Mouse (Mus musculus) CH12.LX (cell line): ENCODE measurements at regions not wholly inside any gene's neighbourhood (a gene's known extent, or its start where the extent isn't known, plus 50 kb on each side); places are given as distances from the start of the nearest gene placed in this dataset.

Experiments
- CTCF ChIP-seq, 2 experiments: IDR thresholded peaks in 1 of 2; conservative IDR thresholded peaks in 1 of 2; 2 replicates each; pipeline ENCODE4 v1.5.1; 2011 to 2012; ENCODE audit warnings: low read depth in 2 of 2, low read length in 2 of 2, improper control_type of control experiment in 1 of 2, inconsistent platforms in 1 of 2, mild to moderate bottlenecking in 1 of 2, moderate library complexity in 1 of 2
- EP300 ChIP-seq: IDR thresholded peaks from 2 replicates; pipeline ENCODE4 v1.6.1; 2011; ENCODE audit warnings: low read length, improper control_type of control experiment
- MAX ChIP-seq: IDR thresholded peaks from 2 replicates; pipeline ENCODE4 v1.6.1; 2011; ENCODE audit warnings: low read length, improper control_type of control experiment
- NELFE ChIP-seq: IDR thresholded peaks from 2 replicates; pipeline ENCODE4 v1.6.1; 2011; ENCODE audit warnings: low read depth, low read length, improper control_type of control experiment
- POLR2A ChIP-seq: IDR thresholded peaks from 2 replicates; pipeline ENCODE4 v1.6.1; 2011; ENCODE audit warnings: low read depth, mild to moderate bottlenecking, improper control_type of control experiment, low read length
- USF1 ChIP-seq: IDR thresholded peaks from 2 replicates; pipeline ENCODE4 v1.6.1; 2014; ENCODE audit warnings: low read depth, mild to moderate bottlenecking, inconsistent platforms, low read length, improper control_type of control experiment

DNA sequence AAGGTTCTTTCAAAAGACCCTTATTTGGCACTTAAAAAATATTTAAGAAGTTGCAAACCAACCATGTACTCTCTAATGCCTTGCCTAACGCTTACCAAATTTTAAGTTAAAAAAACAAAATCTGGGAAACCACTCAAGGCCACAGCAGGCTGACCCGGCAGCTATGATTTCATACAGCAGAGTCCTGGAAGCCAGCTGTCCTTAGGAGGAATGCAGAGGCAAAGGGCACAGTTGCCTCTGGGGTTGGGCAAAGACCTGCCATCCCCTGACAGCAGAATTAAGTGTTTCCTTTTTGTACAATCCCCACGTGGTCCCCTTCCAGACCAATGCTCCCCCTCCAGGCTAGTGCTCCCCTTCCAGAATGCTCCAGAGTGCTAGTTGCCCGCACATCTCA, 348.8 kb upstream of the BB014433 start:
- TF ChIP-seq NELFE (no peak), USF1 (no peak), MAX (no peak), CTCF (conservative IDR thresholded peaks at IDR 0.05 in 1 of 2, IDR thresholded peaks at IDR 0.05 in 1 of 2; ENCODE audit: low read depth in 2 of 2, low read length in 2 of 2) (no peak), POLR2A (no peak), EP300 (no peak)
